Mouse (Mus musculus) intestine, postnatal 0 days (tissue): ENCODE data around the gene Kansl1. TPM values are rescaled to one million over a fixed set of nuclear protein-coding genes. Genes with fewer than 3 reads are reported as not detected.

Experiments used
- ATAC-seq: fragments of 200-750 bp; cut with Nextera tagmentation; 2 replicates; pipeline ENCODE4 v1.8.0; 2017; ENCODE audit warnings: mild to moderate bottlenecking, moderate TSS enrichment, moderate library complexity
- H3K27ac ChIP-seq: fragments of 300-500 bp; sonication (generic); 2 replicates; pipeline ENCODE4 v1.5.1; 2014; ENCODE audit warnings: mild to moderate bottlenecking, low read depth, low read length, moderate library complexity
- H3K27me3 ChIP-seq: fragments of 300-500 bp; sonication (generic); replicated peaks from 2 replicates; pipeline ENCODE4 v1.6.1; 2014; ENCODE audit warnings: low read length, mixed read lengths; ENCODE audit not compliant: control insufficient read depth, insufficient read depth
- H3K36me3 ChIP-seq: fragments of 300-500 bp; sonication (generic); 2 replicates; pipeline ENCODE4 v1.6.1; 2014; ENCODE audit warnings: mild to moderate bottlenecking, moderate library complexity; ENCODE audit not compliant: control insufficient read depth, insufficient read depth
- H3K4me1 ChIP-seq: fragments of 300-500 bp; sonication (generic); replicated peaks from 2 replicates; pipeline ENCODE4 v1.6.1; 2014; ENCODE audit warnings: antibody characterized with exemption, low read length, mixed read lengths; ENCODE audit not compliant: control insufficient read depth, insufficient read depth
- H3K4me2 ChIP-seq: fragments of 300-500 bp; sonication (generic); replicated peaks from 2 replicates; pipeline ENCODE4 v1.6.1; 2014; ENCODE audit warnings: low read depth, mild to moderate bottlenecking, moderate library complexity
- H3K4me3 ChIP-seq: fragments of 300-500 bp; sonication (generic); 2 replicates; pipeline ENCODE4 v1.5.1; 2014; ENCODE audit warnings: low read depth, low read length
- H3K9ac ChIP-seq: fragments of 300-500 bp; sonication (generic); 2 replicates; pipeline ENCODE4 v1.6.1; 2014; ENCODE audit warnings: mild to moderate bottlenecking, low read depth, low read length
- H3K9me3 ChIP-seq: fragments of 300-500 bp; sonication (generic); 2 replicates; pipeline ENCODE4 v1.6.1; 2016; ENCODE audit warnings: mixed run types; ENCODE audit not compliant: control insufficient read depth
- CTCF ChIP-seq: sonication (generic); IDR thresholded peaks from 2 replicates; pipeline ENCODE4 v1.5.1; 2016; ENCODE audit warnings: low read depth, mild to moderate bottlenecking, control low read depth, antibody characterized with exemption, moderate library complexity
- WGBS: fragments of 180-500 bp; shearing (Covaris S2); extraction: QIAGEN DNeasy Blood & Tissue Kit; methylation state at CpG from one replicate; pipeline ENCODE4 v1.1.7; 2014; 5-methylcytosine and 5-hydroxymethylcytosine counted together
- polyA plus RNA-seq: library from polyadenylated mRNA; unstranded; fragments of >200 nt; fragmentation: Nextera tagmentation; extraction: Ambion mirVana; gene quantifications from 2 replicates; pipeline ENCODE4 v1.2.1, GENCODE M21; 2015

Gene Kansl1
- polyA plus RNA-seq, 1 experiment from 2014 or later = 8.1 TPM

- Histone ChIP-seq H3K9me3 (no peaks in the 10 kb centered on the region), H3K4me1 (no peaks in the 10 kb centered on the region), H3K27me3 (no peaks in the 10 kb centered on the region), H3K4me2 (no peak overlapping the region), H3K36me3 (peaks cover 6% of the 10 kb centered on the region; the same call in 1 of the 2 replicates), H3K27ac (no peak overlapping the region), H3K4me3 (no peak overlapping the region), H3K9ac (no peak overlapping the region)
- no peak for TF ChIP-seq CTCF
- no peak for ATAC-seq
- 71% methylated on average over 1 of the region's 1 CpGs for WGBS
These were observed 106.0 kb downstream of the Kansl1 start for GRCm38 (mm10) chr11:104362704-104363103.

GRCm38 (mm10) chr11:104361790-104362189 is 106.9 kb downstream of the Kansl1 start:
- Histone ChIP-seq H3K4me3 (no peak overlapping the region), H3K4me1 (no peaks in the 10 kb centered on the region), H3K9me3 (no peaks in the 10 kb centered on the region), H3K27ac (no peak overlapping the region), H3K9ac (no peak overlapping the region), H3K36me3 (peaks cover 7% of the 10 kb centered on the region; the same call in 1 of the 2 replicates), H3K4me2 (no peak overlapping the region), H3K27me3 (no peaks in the 10 kb centered on the region)
- no peak for ATAC-seq
- TF ChIP-seq CTCF = no peak
- WGBS = 55% methylated on average over 2 of the region's 2 CpGs

- H3K9ac ChIP-seq = no peak overlapping the region
- H3K27ac ChIP-seq = no peak overlapping the region
- no peaks in the 10 kb centered on the region for H3K4me1 ChIP-seq
- H3K4me3 ChIP-seq = no peak overlapping the region
- no peaks in the 10 kb centered on the region for H3K27me3 ChIP-seq
- 50% methylated on average over 3 of the region's 3 CpGs for WGBS
- peak; percentile 75 for TF ChIP-seq CTCF
- H3K36me3 ChIP-seq = peaks cover 46% of the 10 kb centered on the region
- no peaks in the 10 kb centered on the region for H3K9me3 ChIP-seq
- no peak overlapping the region for H3K4me2 ChIP-seq
- ATAC-seq = no peak
These were observed 121.7 kb downstream of the Kansl1 start for GRCm38 (mm10) chr11:104346931-104347330.

GRCm38 (mm10) chr11:104334946-104335345 is 133.7 kb downstream of the Kansl1 start:
- Histone ChIP-seq H3K4me1 (no peaks in the 10 kb centered on the region), H3K9ac (no peak overlapping the region), H3K9me3 (no peaks in the 10 kb centered on the region), H3K27ac (no peak overlapping the region), H3K36me3 (peaks cover 60% of the 10 kb centered on the region), H3K27me3 (no peaks in the 10 kb centered on the region), H3K4me2 (no peak overlapping the region), H3K4me3 (no peak overlapping the region)
- WGBS = 82% methylated on average over 13 of the region's 13 CpGs
- no peak for ATAC-seq
- no peak for TF ChIP-seq CTCF

GRCm38 (mm10) chr11:104334115-104334514 is 134.5 kb downstream of the Kansl1 start:
- H3K27me3 ChIP-seq = no peaks in the 10 kb centered on the region
- no peak overlapping the region for H3K27ac ChIP-seq
- no peak for TF ChIP-seq CTCF
- H3K4me2 ChIP-seq = no peak overlapping the region
- no peaks in the 10 kb centered on the region for H3K4me1 ChIP-seq
- H3K36me3 ChIP-seq = peaks cover 57% of the 10 kb centered on the region
- no peaks in the 10 kb centered on the region for H3K9me3 ChIP-seq
- no peak overlapping the region for H3K4me3 ChIP-seq
- no peak for ATAC-seq
- no peak overlapping the region for H3K9ac ChIP-seq
- WGBS = 71% methylated on average over 5 of the region's 5 CpGs

GRCm38 (mm10) chr11:104332105-104332504 is 136.6 kb downstream of the Kansl1 start:
- no peak overlapping the region for H3K27ac ChIP-seq
- H3K9me3 ChIP-seq = no peaks in the 10 kb centered on the region
- H3K4me2 ChIP-seq = no peak overlapping the region
- H3K4me1 ChIP-seq = no peaks in the 10 kb centered on the region
- no peak overlapping the region for H3K9ac ChIP-seq
- WGBS = 88% methylated on average over 5 of the region's 5 CpGs
- peaks cover 37% of the 10 kb centered on the region for H3K36me3 ChIP-seq
- no peak for TF ChIP-seq CTCF
- H3K4me3 ChIP-seq = no peak overlapping the region
- H3K27me3 ChIP-seq = no peaks in the 10 kb centered on the region
- ATAC-seq = no peak

- H3K27ac ChIP-seq = no peak overlapping the region
- H3K27me3 ChIP-seq = no peaks in the 10 kb centered on the region
- no peak overlapping the region for H3K4me2 ChIP-seq
- no peaks in the 10 kb centered on the region for H3K9me3 ChIP-seq
- TF ChIP-seq CTCF = no peak
- 84% methylated on average over 3 of the region's 3 CpGs for WGBS
- ATAC-seq = no peak
- H3K9ac ChIP-seq = no peak overlapping the region
- H3K36me3 ChIP-seq = peaks cover 33% of the 10 kb centered on the region
- H3K4me1 ChIP-seq = no peaks in the 10 kb centered on the region
- no peak overlapping the region for H3K4me3 ChIP-seq
These were observed 137.5 kb downstream of the Kansl1 start for GRCm38 (mm10) chr11:104331208-104331607.
